Mouse (Mus musculus): Measurements from ENCODE around the gene Serpinb2. TPM values are rescaled to one million over a fixed set of nuclear protein-coding genes. Genes with fewer than 3 reads are reported as not detected.

Gene Serpinb2
- polyA plus RNA-seq, 1 experiment: 0.17 TPM

DNA sequence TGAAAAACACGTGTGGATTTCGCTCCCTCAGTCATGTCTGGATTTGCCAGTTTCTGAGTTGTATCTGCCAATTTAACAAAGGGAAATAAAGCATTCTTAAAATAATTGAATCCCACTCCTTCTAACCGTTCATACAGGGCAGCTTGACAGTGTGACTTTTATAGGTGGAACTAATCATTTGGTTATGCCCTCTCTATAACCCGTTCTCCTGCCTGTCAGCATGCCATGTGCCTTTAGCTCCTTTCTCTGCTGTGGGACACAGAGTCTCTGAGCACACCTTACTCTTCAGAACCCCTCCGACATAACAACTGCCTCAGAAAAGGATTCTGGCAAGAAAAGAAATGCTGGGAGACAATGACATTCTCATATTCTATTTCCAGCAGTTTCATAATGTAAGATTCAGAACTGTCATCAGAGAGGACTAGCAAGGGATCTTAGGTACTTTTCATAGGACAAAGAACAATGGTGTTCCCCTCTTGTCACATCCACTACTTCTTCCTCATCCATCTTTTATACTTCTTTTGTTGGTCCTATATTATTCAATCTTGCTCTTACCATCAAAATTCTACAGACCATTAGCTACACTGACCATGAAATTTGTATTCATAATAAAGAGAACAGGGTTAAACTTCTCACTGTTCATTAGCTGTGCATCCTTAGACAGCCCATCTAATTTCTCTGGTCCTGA lies 18.3 kb downstream of the Serpinb2 start:
- H3K27me3 ChIP-seq (ENCODE audit: control insufficient read depth, insufficient read depth, low read length): no peaks in the 10 kb centered on the region
- no peak overlapping the region for H3K4me3 ChIP-seq (ENCODE audit: control insufficient read depth, low read depth, low read length)
- no peak overlapping the region for H3K27ac ChIP-seq (ENCODE audit: control insufficient read depth, insufficient read depth, low read depth, low read length)
- H3K36me3 ChIP-seq (ENCODE audit: control insufficient read depth, insufficient read depth, low read length): no peaks in the 10 kb centered on the region
- TF ChIP-seq POLR2A (IDR thresholded peaks at IDR 0.05; ENCODE audit: control insufficient read depth, low read depth, low read length) (no peak), CTCF (IDR thresholded peaks at IDR 0.05; ENCODE audit: control insufficient read depth, insufficient read depth, insufficient replicate concordance, low read depth, low read length) (no peak)
- H3K4me1 ChIP-seq (ENCODE audit: control insufficient read depth, insufficient read depth, low read length): no peaks in the 10 kb centered on the region

- H3K36me3 ChIP-seq (ENCODE audit: control insufficient read depth, insufficient read depth, low read length): no peaks in the 10 kb centered on the region
- TF ChIP-seq POLR2A (IDR thresholded peaks at IDR 0.05; ENCODE audit: control insufficient read depth, low read depth, low read length): no peak
- no peak for TF ChIP-seq CTCF (IDR thresholded peaks at IDR 0.05; ENCODE audit: control insufficient read depth, insufficient read depth, insufficient replicate concordance, low read depth, low read length)
Observed at GRCm38 (mm10) chr1:107533736-107534135, 22.5 kb downstream of the Serpinb2 start.

DNA sequence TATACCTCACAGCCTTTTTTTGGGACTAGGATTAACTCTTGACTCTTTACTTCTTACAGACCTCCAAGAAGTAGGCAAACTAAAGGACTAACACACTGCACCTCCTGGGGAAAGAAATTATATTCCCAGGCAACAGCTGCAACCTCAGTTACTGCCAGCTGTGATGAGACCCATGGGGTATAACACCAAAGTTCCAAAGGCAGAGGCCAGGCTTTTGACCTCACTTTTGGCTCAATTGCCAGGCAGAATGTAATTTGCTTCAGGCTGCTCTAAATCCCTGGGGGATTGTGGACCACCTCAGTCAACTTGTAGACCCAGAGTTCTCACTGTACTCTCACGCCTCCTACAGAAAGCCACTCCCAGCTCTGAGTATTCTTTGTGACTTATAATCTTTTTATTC lies 26.2 kb downstream of the Serpinb2 start:
- Histone ChIP-seq H3K27ac (ENCODE audit: control insufficient read depth, insufficient read depth, low read depth, low read length) (no peak overlapping the region), H3K27me3 (ENCODE audit: control insufficient read depth, insufficient read depth, low read length) (no peaks in the 10 kb centered on the region), H3K4me1 (ENCODE audit: control insufficient read depth, insufficient read depth, low read length) (no peaks in the 10 kb centered on the region), H3K4me3 (ENCODE audit: control insufficient read depth, low read depth, low read length) (no peak overlapping the region), H3K36me3 (ENCODE audit: control insufficient read depth, insufficient read depth, low read length) (no peaks in the 10 kb centered on the region)
- TF ChIP-seq POLR2A (IDR thresholded peaks at IDR 0.05; ENCODE audit: control insufficient read depth, low read depth, low read length) (no peak), CTCF (IDR thresholded peaks at IDR 0.05; ENCODE audit: control insufficient read depth, insufficient read depth, insufficient replicate concordance, low read depth, low read length) (no peak)

More at GRCm38 (mm10) chr1:107533736-107534135, 22.5 kb downstream of the Serpinb2 start:
- no peaks in the 10 kb centered on the region for H3K4me1 ChIP-seq (ENCODE audit: control insufficient read depth, insufficient read depth, low read length)
- no peak overlapping the region for H3K4me3 ChIP-seq (ENCODE audit: control insufficient read depth, low read depth, low read length)
- no peaks in the 10 kb centered on the region for H3K27me3 ChIP-seq (ENCODE audit: control insufficient read depth, insufficient read depth, low read length)
- H3K27ac ChIP-seq (ENCODE audit: control insufficient read depth, insufficient read depth, low read depth, low read length): no peak overlapping the region

- TF ChIP-seq CTCF (IDR thresholded peaks at IDR 0.05; ENCODE audit: control insufficient read depth, insufficient read depth, insufficient replicate concordance, low read depth, low read length): no peak
- no peak for TF ChIP-seq POLR2A (IDR thresholded peaks at IDR 0.05; ENCODE audit: control insufficient read depth, low read depth, low read length)
- no peaks in the 10 kb centered on the region for H3K27me3 ChIP-seq (ENCODE audit: control insufficient read depth, insufficient read depth, low read length)
- H3K4me1 ChIP-seq (ENCODE audit: control insufficient read depth, insufficient read depth, low read length): no peaks in the 10 kb centered on the region
- H3K27ac ChIP-seq (ENCODE audit: control insufficient read depth, insufficient read depth, low read depth, low read length): no peak overlapping the region
- H3K4me3 ChIP-seq (ENCODE audit: control insufficient read depth, low read depth, low read length): no peak overlapping the region
- no peaks in the 10 kb centered on the region for H3K36me3 ChIP-seq (ENCODE audit: control insufficient read depth, insufficient read depth, low read length)
Observed at GRCm38 (mm10) chr1:107559494-107559893, 48.3 kb downstream of the Serpinb2 start.

- H3K27me3 ChIP-seq (ENCODE audit: control insufficient read depth, insufficient read depth, low read length): no peaks in the 10 kb centered on the region
- TF ChIP-seq CTCF (IDR thresholded peaks at IDR 0.05; ENCODE audit: control insufficient read depth, insufficient read depth, insufficient replicate concordance, low read depth, low read length): no peak
Observed at GRCm38 (mm10) chr1:107562110-107562509, 50.9 kb downstream of the Serpinb2 start.

DNA sequence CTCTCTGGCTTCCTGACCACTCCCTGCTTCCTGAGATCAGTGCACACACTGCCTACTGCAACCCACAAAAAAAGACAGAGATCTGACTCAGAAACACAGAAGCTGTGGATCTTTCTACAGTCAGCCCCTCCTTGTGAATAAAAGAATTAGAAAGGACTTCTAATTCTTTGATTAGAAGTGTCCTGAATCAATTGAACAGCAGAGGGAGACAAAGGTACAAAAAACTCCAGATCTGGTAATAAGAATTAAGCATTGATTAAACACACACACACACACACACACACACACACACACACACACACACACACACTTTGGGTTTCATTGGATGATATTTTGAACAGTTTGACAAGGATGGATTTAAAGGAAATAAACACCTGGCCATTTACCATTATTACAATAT lies 54.4 kb downstream of the Serpinb2 start:
- no peaks in the 10 kb centered on the region for H3K36me3 ChIP-seq (ENCODE audit: control insufficient read depth, insufficient read depth, low read length)
- H3K4me1 ChIP-seq (ENCODE audit: control insufficient read depth, insufficient read depth, low read length): no peaks in the 10 kb centered on the region
- no peaks in the 10 kb centered on the region for H3K27me3 ChIP-seq (ENCODE audit: control insufficient read depth, insufficient read depth, low read length)
- H3K4me3 ChIP-seq (ENCODE audit: control insufficient read depth, low read depth, low read length): no peak overlapping the region
- no peak overlapping the region for H3K27ac ChIP-seq (ENCODE audit: control insufficient read depth, insufficient read depth, low read depth, low read length)
- TF ChIP-seq CTCF (IDR thresholded peaks at IDR 0.05; ENCODE audit: control insufficient read depth, insufficient read depth, insufficient replicate concordance, low read depth, low read length): no peak
- TF ChIP-seq POLR2A (IDR thresholded peaks at IDR 0.05; ENCODE audit: control insufficient read depth, low read depth, low read length): no peak

More at GRCm38 (mm10) chr1:107562110-107562509, 50.9 kb downstream of the Serpinb2 start:
- no peaks in the 10 kb centered on the region for H3K36me3 ChIP-seq (ENCODE audit: control insufficient read depth, insufficient read depth, low read length)
- H3K27ac ChIP-seq (ENCODE audit: control insufficient read depth, insufficient read depth, low read depth, low read length): no peak overlapping the region
- no peak overlapping the region for H3K4me3 ChIP-seq (ENCODE audit: control insufficient read depth, low read depth, low read length)
- no peaks in the 10 kb centered on the region for H3K4me1 ChIP-seq (ENCODE audit: control insufficient read depth, insufficient read depth, low read length)

GRCm38 (mm10) chr1:107576094-107576493 lies 64.9 kb downstream of the Serpinb2 start:
- Histone ChIP-seq H3K4me3 (ENCODE audit: control insufficient read depth, low read depth, low read length) (no peak overlapping the region), H3K27me3 (ENCODE audit: control insufficient read depth, insufficient read depth, low read length) (no peaks in the 10 kb centered on the region), H3K36me3 (ENCODE audit: control insufficient read depth, insufficient read depth, low read length) (no peaks in the 10 kb centered on the region), H3K27ac (ENCODE audit: control insufficient read depth, insufficient read depth, low read depth, low read length) (no peak overlapping the region), H3K4me1 (ENCODE audit: control insufficient read depth, insufficient read depth, low read length) (no peaks in the 10 kb centered on the region)
- TF ChIP-seq CTCF (IDR thresholded peaks at IDR 0.05; ENCODE audit: control insufficient read depth, insufficient read depth, insufficient replicate concordance, low read depth, low read length): no peak
